Mouse (Mus musculus) ES-E14 (cell line): ENCODE measurements around the gene Rcvrn. TPM values are rescaled to one million over a fixed set of nuclear protein-coding genes. Genes with fewer than 3 reads are reported as not detected.

Experiments used
- DNase-seq: peaks from one replicate; pipeline ENCODE4 v3.0.0-alpha.2; 2013; ENCODE audit warnings: low read depth, low spot score
- H3K27ac ChIP-seq: 2 replicates; pipeline ENCODE4 v1.5.1; 2012; ENCODE audit warnings: low read depth, mild to moderate bottlenecking, low read length, moderate library complexity, mixed read lengths; ENCODE audit not compliant: poor library complexity, insufficient read depth, severe bottlenecking
- H3K36me3 ChIP-seq: 2 replicates; pipeline ENCODE4 v1.6.1; 2012; ENCODE audit warnings: mild to moderate bottlenecking, low read length, moderate library complexity, mixed read lengths; ENCODE audit not compliant: control insufficient read depth, poor library complexity, insufficient read depth, severe bottlenecking
- H3K4me1 ChIP-seq, 2 experiments: fragments of 150-350 bp in 1 of 2; sonication (generic) in 1 of 2; 2 replicates each; pipeline ENCODE4 v1.6.1; 2012; ENCODE audit warnings: low read length in 2 of 2, mild to moderate bottlenecking in 1 of 2, mixed read lengths in 1 of 2; ENCODE audit not compliant: control insufficient read depth in 2 of 2, insufficient read depth in 2 of 2, poor library complexity in 1 of 2
- H3K4me3 ChIP-seq, 2 experiments: fragments of 150-350 bp in 1 of 2; sonication (generic) in 1 of 2; 2 replicates each; pipeline ENCODE4 v1.5.1; 2012; ENCODE audit warnings: low read length in 2 of 2, low read depth in 1 of 2, mild to moderate bottlenecking in 1 of 2, mixed read lengths in 1 of 2; ENCODE audit not compliant: insufficient read depth in 1 of 2, poor library complexity in 1 of 2, severe bottlenecking in 1 of 2
- H3K9ac ChIP-seq: 2 replicates; pipeline ENCODE4 v1.6.1; 2012; ENCODE audit warnings: low read depth, mild to moderate bottlenecking, low read length, mixed read lengths; ENCODE audit not compliant: poor library complexity, insufficient read depth, severe bottlenecking
- H3K9me3 ChIP-seq: fragments of 150-350 bp; sonication (generic); 2 replicates; pipeline ENCODE4 v1.6.1; 2012; ENCODE audit warnings: low read depth, mild to moderate bottlenecking, low read length; ENCODE audit not compliant: control insufficient read depth, insufficient read depth
- CHD2 ChIP-seq: IDR thresholded peaks from 2 replicates; pipeline ENCODE4 v1.6.1; 2014; ENCODE audit warnings: mild to moderate bottlenecking, low read depth, low read length, inconsistent platforms
- HCFC1 ChIP-seq: IDR thresholded peaks from 2 replicates; pipeline ENCODE4 v1.6.1; 2012; ENCODE audit warnings: low read length, inconsistent platforms, borderline replicate concordance; ENCODE audit not compliant: insufficient read depth
- MAFK ChIP-seq: IDR thresholded peaks from 2 replicates; pipeline ENCODE4 v1.6.1; 2014; ENCODE audit warnings: mild to moderate bottlenecking, low read depth, low read length, inconsistent platforms; ENCODE audit not compliant: insufficient read depth
- ZC3H11A ChIP-seq: IDR thresholded peaks from 2 replicates; pipeline ENCODE4 v1.6.1; 2012; ENCODE audit warnings: low read depth, mild to moderate bottlenecking, inconsistent platforms, low read length, borderline replicate concordance
- ZNF384 ChIP-seq: IDR thresholded peaks from 2 replicates; pipeline ENCODE4 v1.6.1; 2012; ENCODE audit warnings: low read depth, low read length, inconsistent platforms
- in situ Hi-C, 2 experiments: fragments of 600-800 bp; cut with MboI; formaldehyde crosslinking; loops; one replicate each; pipeline ENCODE4 v1.15.1; 2025; ENCODE audit warnings: low sequenced_read_pairs in 2 of 2, inconsistent platforms in 1 of 2; ENCODE audit not compliant: unreplicated experiment in 2 of 2
- total RNA-seq: library from RNA; depleted of rRNA; stranded (reverse); fragments of 300-350 nt; gene quantifications from 2 replicates; pipeline ENCODE4 v1.2.3, GENCODE M21; 2012

The Rcvrn gene
- total RNA-seq, 1 experiment, result not detected

GRCm38 (mm10) chr11:67686109-67686508 is 9.0 kb upstream of the Rcvrn start:
- in situ Hi-C loops, result no loop called here
- H3K27ac ChIP-seq, result no peak overlapping the region
- TF ChIP-seq CHD2, result no peak
- no peak for TF ChIP-seq HCFC1
- no peak for TF ChIP-seq MAFK
- TF ChIP-seq ZC3H11A, result no peak
- TF ChIP-seq ZNF384, result no peak
- H3K9ac ChIP-seq, result no peak overlapping the region
- no peak overlapping the region for H3K4me3 ChIP-seq
- DNase-seq, result no peak
- H3K4me1 ChIP-seq, result no peaks in the 10 kb centered on the region
- no peaks in the 10 kb centered on the region for H3K36me3 ChIP-seq
- no peaks in the 10 kb centered on the region for H3K9me3 ChIP-seq

GRCm38 (mm10) chr11:67712976-67713375 is 17.9 kb downstream of the Rcvrn start:
- H3K36me3 ChIP-seq, result no peaks in the 10 kb centered on the region
- H3K27ac ChIP-seq, result no peak overlapping the region
- no peak overlapping the region for H3K9ac ChIP-seq
- in situ Hi-C loops, result no loop called here
- TF ChIP-seq CHD2 (no peak), HCFC1 (no peak), MAFK (no peak), ZC3H11A (no peak), ZNF384 (no peak)
- no peak for DNase-seq
- no peaks in the 10 kb centered on the region for H3K4me1 ChIP-seq
- H3K9me3 ChIP-seq, result no peaks in the 10 kb centered on the region
- no peak overlapping the region for H3K4me3 ChIP-seq

GRCm38 (mm10) chr11:67715382-67715781 is 20.3 kb downstream of the Rcvrn start:
- Histone ChIP-seq H3K9ac (no peak overlapping the region), H3K36me3 (no peaks in the 10 kb centered on the region), H3K9me3 (no peaks in the 10 kb centered on the region), H3K4me1 (no peaks in the 10 kb centered on the region), H3K4me3 (no peak overlapping the region), H3K27ac (no peak overlapping the region)
- no peak for TF ChIP-seq MAFK
- TF ChIP-seq ZC3H11A, result no peak
- no peak for TF ChIP-seq ZNF384
- no peak for TF ChIP-seq CHD2
- no peak for TF ChIP-seq HCFC1
- in situ Hi-C loops, result no loop called here
- no peak for DNase-seq

- no peaks in the 10 kb centered on the region for H3K36me3 ChIP-seq
- no peak overlapping the region for H3K4me3 ChIP-seq
- no peaks in the 10 kb centered on the region for H3K4me1 ChIP-seq
- TF ChIP-seq CHD2, result no peak
- no peak overlapping the region for H3K9ac ChIP-seq
- no peak for DNase-seq
- in situ Hi-C loops, result no loop called here
- no peaks in the 10 kb centered on the region for H3K9me3 ChIP-seq
- H3K27ac ChIP-seq, result no peak overlapping the region
These were observed 26.4 kb downstream of the Rcvrn start for GRCm38 (mm10) chr11:67721485-67721884.

GRCm38 (mm10) chr11:67722399-67723156 is 27.5 kb downstream of the Rcvrn start:
- Histone ChIP-seq H3K36me3 (no peaks in the 10 kb centered on the region), H3K4me3 (no peak overlapping the region), H3K4me1 (no peaks in the 10 kb centered on the region), H3K9me3 (no peaks in the 10 kb centered on the region), H3K27ac (no peak overlapping the region), H3K9ac (no peak overlapping the region)
- no peak for DNase-seq
- in situ Hi-C loops, result no loop called here
- no peak for TF ChIP-seq ZC3H11A
- TF ChIP-seq CHD2, result no peak
- no peak for TF ChIP-seq MAFK
- no peak for TF ChIP-seq ZNF384
- TF ChIP-seq HCFC1, result no peak
